Mouse (Mus musculus) adrenal gland, postnatal 10 days (tissue): ENCODE results near the gene Brd9. TPM values are rescaled to one million over a fixed set of nuclear protein-coding genes. Genes with fewer than 3 reads are reported as not detected.
A peak's percentile ranks its signal among the peaks of the same experiment; 100 is the strongest.
"Not testable (repeated sequence)": the region's sequence is repeated elsewhere in the genome, so short reads cannot be mapped to it uniquely, and the experiment has no call there.

Source experiments
- DNase-seq: peaks from one replicate; pipeline ENCODE4 v3.0.0; 2021; ENCODE audit warnings: mixed read lengths
- microRNA-seq: library from miRNA; unstranded; fragments of <30 nt; microRNA quantifications from one replicate; pipeline ENCODE4 v1.2.0, GENCODE M21; 2021
- total RNA-seq, 2 experiments: library from RNA; stranded (reverse); gene quantifications; 2 replicates each; pipeline ENCODE4 v1.2.3; 2021

Brd9 gene
- total RNA-seq, 2 experiments from 2014 or later = 25.0 to 36.8 TPM

DNA sequence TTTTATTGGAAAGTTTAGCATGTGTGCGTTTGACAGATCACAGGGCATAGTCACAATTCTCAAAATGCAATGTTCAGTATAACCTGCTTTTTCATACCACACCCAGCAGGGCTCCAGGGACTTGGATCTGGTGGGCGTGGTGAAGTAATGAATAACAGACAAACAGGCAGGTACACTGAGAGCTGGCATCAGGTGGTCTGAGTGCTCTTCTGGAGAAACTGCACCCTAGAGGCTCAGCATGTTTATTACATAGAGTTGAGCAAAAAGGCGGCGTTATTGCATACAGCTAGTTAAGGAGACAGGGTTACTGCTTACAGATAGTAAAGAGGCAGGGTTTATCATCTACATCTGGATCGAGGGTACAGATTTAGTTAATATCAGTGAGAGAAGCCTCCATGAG lies 52.7 kb downstream of the Brd9 start:
- no peak for DNase-seq

DNA sequence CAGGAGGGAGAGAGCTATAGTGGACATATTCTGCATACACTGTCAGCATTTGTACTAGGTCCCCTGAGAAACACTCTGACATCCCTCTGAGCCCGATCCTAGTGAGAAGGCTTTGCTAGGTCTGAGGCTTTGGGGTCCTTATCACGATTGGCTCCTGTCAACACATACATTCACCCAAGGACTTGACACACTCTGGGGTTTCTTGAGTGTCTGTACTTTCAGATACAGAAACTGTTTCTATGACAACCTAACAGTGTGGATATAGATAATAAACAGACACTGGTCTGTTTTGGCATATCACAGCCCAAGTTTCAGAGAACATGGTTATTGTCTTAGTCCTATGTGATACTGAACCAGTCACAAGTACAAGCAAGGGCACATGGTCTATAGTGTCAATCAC lies 53.1 kb downstream of the Brd9 start:
- no peak for DNase-seq

DNA sequence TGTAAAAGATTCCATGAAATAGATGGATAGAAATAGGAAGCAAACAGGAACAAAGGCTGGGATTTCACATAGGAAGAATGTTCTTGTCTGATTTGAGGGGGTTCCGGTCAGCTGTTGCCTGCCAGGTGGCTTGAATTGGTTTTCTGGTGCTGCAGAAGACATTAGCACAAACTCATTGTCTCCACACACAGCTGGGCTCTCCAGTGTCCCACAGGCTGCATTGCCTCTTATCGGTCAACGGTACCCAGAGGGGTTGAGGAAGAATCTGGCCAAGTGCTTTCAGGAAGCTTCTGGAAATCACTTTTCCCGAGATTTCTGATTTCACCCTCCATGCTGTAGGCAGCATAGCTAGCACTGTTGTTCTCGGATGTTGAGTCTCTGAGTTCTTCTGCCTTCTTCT lies 53.7 kb downstream of the Brd9 start:
- no peak for DNase-seq

DNA sequence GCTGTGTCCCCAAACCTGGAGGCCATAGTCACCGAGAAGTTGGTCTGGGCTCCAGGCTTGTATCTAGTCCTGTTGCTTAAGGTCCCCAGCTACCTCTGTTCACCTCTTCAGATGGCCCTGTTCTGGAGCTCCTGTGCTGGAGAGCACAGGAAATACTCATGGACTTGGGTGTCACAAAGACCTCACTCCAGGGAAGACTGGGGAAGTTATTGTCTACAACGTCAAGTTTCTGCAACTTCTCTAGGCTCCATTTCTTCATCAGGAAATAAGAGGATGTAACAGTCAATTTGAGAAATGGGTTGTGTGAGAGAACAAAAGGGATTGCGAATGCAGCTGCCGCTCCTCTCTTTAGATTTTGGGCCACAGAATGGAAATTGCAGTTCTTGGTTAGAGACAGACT lies 58.8 kb downstream of the Brd9 start:
- DNase-seq = no peak

DNA sequence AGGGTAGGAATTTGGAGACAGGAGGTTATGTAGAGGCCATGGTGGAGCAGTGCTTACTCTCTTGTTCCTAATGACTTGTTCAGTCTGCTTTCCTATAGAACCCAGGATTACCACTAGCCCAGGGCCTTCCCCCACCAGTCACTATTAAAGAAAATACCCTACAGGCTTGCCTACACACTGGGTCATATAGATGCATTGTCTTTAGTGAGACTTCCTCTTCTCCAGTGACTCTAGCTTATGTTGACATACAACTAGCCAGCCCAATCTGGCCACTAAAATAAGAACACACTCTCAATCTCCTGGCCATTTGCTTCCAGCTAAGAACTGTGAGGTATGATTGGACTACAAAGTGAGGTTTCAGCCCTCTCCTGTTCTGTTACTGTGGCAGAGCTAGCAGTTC lies 62.9 kb downstream of the Brd9 start:
- DNase-seq = no peak

DNA sequence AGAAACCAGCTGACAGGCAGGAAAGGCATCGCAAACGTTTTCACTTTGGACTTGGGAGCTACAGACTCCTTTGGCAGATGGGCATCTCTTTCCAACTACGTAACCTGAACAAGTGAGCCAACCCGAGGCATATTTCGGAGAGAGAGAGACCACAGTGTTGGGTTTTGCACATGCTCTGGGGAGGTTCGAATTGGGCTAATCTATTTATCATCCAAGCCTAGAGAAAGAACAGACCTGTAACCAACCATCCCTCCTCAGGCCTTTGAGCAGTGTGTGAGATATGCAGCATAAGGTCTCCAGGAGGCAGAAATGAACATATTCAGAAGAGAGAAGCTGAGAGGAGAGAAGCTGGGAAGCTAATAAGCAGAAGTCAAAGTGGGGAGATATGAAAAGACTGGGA lies 63.4 kb downstream of the Brd9 start:
- DNase-seq = no peak

DNA sequence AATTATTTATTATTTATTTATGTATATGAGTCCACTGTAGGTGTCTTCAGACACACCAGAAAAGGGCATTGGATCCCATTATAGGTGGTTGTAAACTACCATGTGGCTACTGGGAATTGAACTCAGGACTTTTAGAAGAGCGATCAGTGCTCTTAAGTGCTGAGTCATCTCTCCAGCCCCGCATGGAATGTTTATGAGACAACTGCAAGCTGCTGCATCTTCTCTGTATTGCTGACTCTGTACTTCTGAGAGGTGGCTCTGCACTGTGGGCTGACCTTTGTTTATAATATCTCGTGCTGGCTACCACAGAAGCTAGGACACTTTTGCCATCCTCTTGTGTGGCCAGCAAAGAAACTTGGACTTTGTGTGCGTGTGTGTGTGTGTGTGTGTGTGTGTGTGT lies 63.9 kb downstream of the Brd9 start:
- DNase-seq = no peak

DNA sequence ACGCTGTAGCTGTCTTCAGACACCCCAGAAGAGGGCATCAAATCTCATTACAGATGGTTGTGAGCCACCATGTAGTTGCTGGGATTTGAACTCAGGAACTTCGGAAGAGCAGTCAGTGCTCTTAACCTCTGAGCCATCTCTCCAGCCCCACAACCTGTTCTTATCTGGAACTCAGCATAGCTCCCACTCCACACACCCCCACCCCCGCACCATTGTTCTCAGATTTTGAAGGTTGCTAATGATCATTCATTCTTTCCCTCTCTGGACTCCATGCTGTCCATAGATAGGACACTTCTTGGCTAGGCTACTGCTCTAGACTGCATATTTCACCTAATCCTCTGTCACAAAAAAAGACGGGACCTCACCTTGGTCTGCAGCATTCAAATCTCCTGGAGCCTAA lies 69.3 kb downstream of the Brd9 start:
- DNase-seq = not testable (repeated sequence)

DNA sequence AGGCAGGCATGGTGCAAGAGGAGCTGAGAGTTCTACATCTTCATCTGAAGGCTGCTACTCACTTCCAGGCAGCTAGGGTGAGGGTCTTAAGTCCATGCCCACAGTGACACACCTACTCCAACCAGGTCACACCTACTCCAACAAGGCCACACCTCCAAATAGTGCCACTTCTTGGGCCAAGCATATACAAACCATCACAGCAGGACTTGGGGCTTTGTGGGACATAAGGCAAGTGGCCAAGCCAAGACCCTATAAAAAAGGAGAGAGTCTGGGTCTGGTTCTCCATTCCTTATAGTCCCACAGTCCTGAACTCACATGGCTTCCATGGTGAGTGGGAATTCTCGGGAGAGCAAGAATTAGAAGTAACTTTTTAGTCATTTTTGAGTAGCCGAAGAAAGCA lies 70.6 kb downstream of the Brd9 start:
- not testable (repeated sequence) for DNase-seq

DNA sequence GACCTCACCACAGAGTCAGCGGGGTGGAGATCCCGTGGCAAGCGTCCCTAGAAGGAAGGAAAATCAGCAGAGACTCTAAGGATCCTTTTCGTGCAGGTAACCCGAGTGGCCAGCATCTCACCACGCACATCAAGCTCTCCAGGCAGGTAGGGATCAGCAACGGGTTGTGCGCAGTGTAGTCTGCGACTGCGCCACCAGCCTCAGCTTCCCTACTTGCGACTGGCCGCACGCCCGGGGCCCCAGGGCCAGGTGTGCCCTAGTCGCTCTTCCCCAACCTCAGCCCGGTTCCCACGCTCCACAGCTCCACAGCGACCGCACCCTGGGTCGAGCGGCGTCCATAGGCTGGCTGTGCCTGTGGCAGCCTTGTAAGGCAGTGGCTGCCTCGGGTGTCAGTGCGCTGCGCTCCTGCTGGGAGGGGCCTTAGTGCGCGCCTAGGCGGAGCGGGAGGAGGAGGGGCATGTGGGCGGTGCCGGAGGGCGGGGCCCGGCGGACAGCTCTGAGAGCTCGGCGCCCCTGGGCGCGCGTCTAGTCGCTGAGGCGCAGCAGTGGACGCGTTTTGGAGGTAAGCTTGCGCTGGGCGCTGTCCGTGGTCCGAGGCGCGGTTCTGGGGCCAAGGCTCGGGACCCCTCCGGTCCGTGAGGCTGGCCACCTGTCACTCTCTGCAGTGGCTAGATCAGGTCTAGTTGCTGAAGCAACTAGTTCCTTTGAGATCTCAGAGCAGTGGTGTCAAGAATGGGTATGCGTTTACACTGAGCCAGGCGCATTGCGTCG lies 71.5 kb downstream of the Brd9 start, which contains the start of gene Tppp:
Tppp (plus strand) TSS at position 460 of the 771 bp plus-strand sequence.
- DNase-seq = peak; percentile 97

DNA sequence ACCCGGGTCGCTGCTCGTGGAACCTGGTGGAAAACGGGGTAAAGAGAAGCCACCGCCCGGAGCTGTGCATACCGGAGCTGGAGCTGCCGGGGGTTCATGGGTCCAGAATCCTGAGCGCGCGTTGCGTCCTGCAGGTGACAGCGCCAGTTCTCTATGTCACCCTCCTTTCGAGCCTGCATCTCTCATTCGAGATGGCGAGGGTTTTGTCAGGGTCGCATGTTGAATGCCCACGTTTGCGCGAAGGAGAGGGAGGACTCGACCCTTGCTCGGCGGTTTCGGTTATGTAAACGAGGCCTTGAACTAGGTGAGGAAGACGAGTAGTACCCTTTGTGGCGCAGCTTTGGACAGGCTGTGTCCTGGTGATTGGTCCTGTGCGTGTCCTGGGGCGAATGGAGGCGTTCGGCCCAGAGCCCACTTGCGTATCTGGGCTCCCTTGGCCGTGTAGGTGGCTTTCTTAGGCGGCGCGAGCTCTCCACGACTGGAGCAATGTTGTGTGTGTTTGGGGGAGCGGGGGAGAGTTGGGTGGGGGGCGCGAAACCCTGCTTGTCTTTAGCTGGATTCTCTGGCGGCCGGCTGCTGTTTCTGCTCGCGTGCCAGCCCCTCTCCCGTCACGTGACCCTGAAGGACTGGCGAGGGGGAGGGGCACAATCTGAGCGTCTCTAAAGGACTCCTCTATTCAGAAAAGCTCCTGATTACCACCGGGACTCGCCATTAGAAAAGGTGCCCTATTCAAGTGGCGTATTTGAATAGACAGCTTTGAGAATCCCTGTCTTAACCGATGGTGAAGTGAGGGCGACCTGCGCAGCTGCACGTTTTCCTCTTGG lies 72.4 kb downstream of the Brd9 start:
- DNase-seq = peak; percentile 82

Small RNA genes within 50 kb of the gene (microRNA-seq; reads per million reads assigned to microRNA genes)
- gene Gm25197 = not detected

Other genes with a start within 250 kb of the Brd9 start
- under 1 TPM; 0.79 to 0.84 TPM for gene Slc6a19, start 232.9 kb upstream of the Brd9 start, total RNA-seq
- 10 to 100 TPM; 33.1 to 43.1 TPM for gene Slc12a7, start 204.7 kb upstream of the Brd9 start, total RNA-seq
- 1 to 10 TPM; 2.8 to 3.0 TPM for gene Nkd2, start 90.2 kb upstream of the Brd9 start, total RNA-seq
- 1 to 10 TPM; 3.0 to 3.8 TPM for gene Trip13, start within 50 bp of the Brd9 start, total RNA-seq
- gene Zdhhc11, start 26.0 kb downstream of the Brd9 start, total RNA-seq = not detected
- gene Tppp, start 71.6 kb downstream of the Brd9 start, total RNA-seq = 10 to 100 TPM in 1 of 2 experiments, 1 to 10 TPM in 1; 8.3 to 13.4 TPM
- gene Cep72, start 124.5 kb downstream of the Brd9 start, total RNA-seq = 1 to 10 TPM; 3.7 to 5.1 TPM
- gene Slc9a3, start 183.6 kb downstream of the Brd9 start, total RNA-seq = under 1 TPM in 1 of 2 experiments, not detected in 1; 0.12 TPM